Mouse (Mus musculus): ENCODE measurements around the gene Syt16.

Gene Syt16

GRCm38 (mm10) chr12:74109462-74110068 is 112.1 kb downstream of the Syt16 start:
- DNase-seq: no peak

- DNase-seq: no peak
Measured at GRCm38 (mm10) chr12:74116825-74117224, 119.4 kb downstream of the Syt16 start.

GRCm38 (mm10) chr12:74125796-74126195 is 128.3 kb downstream of the Syt16 start:
- DNase-seq: no peak

- no peak for DNase-seq
Measured at GRCm38 (mm10) chr12:74128229-74128628, 130.8 kb downstream of the Syt16 start.

- no peak for DNase-seq
Measured at GRCm38 (mm10) chr12:74131790-74132189, 134.3 kb downstream of the Syt16 start.

- DNase-seq: no peak
Measured at GRCm38 (mm10) chr12:74142147-74142546, 144.7 kb downstream of the Syt16 start.

GRCm38 (mm10) chr12:74144385-74144784 is 146.9 kb downstream of the Syt16 start:
- no peak for DNase-seq

GRCm38 (mm10) chr12:74160791-74161190 is 163.3 kb downstream of the Syt16 start:
- no peak for DNase-seq

- DNase-seq: no peak
Measured at GRCm38 (mm10) chr12:74163080-74163479, 165.6 kb downstream of the Syt16 start.

GRCm38 (mm10) chr12:74171257-74171656 is 173.8 kb downstream of the Syt16 start:
- DNase-seq: no peak

GRCm38 (mm10) chr12:74173902-74174301 is 176.4 kb downstream of the Syt16 start:
- no peak for DNase-seq

GRCm38 (mm10) chr12:74184596-74184995 is 187.1 kb downstream of the Syt16 start:
- no peak for DNase-seq

GRCm38 (mm10) chr12:74188243-74188785 is 190.9 kb downstream of the Syt16 start:
- DNase-seq: no peak

- DNase-seq: no peak
Measured at GRCm38 (mm10) chr12:74188815-74189214, 191.4 kb downstream of the Syt16 start.

- DNase-seq: no peak
Measured at GRCm38 (mm10) chr12:74189840-74190239, 192.4 kb downstream of the Syt16 start.

- no peak for DNase-seq
Measured at GRCm38 (mm10) chr12:74190297-74190696, 192.8 kb downstream of the Syt16 start.

- no peak for DNase-seq
Measured at GRCm38 (mm10) chr12:74192552-74192951, 195.1 kb downstream of the Syt16 start.

GRCm38 (mm10) chr12:74201410-74201809 is 203.9 kb downstream of the Syt16 start:
- no peak for DNase-seq

GRCm38 (mm10) chr12:74202431-74203042 is 205.1 kb downstream of the Syt16 start:
- DNase-seq: no peak

GRCm38 (mm10) chr12:74212156-74212555 is 214.7 kb downstream of the Syt16 start:
- DNase-seq: no peak

GRCm38 (mm10) chr12:74216103-74216728 is 218.8 kb downstream of the Syt16 start:
- DNase-seq: no peak

GRCm38 (mm10) chr12:74219909-74220308 is 222.4 kb downstream of the Syt16 start:
- DNase-seq: no peak

GRCm38 (mm10) chr12:74220651-74221050 is 223.2 kb downstream of the Syt16 start:
- DNase-seq: no peak

- DNase-seq: no peak
Measured at GRCm38 (mm10) chr12:74230808-74231207, 233.3 kb downstream of the Syt16 start.

Data from kidney, adult 11 months (tissue).